Mouse (Mus musculus) kidney, adult 2 months (tissue): ENCODE measurements around the gene Prss8.

Experiments
- CTCF ChIP-seq: fragments of 200-500 bp; conservative IDR thresholded peaks from 2 replicates; pipeline ENCODE4 v1.5.1; 2011; ENCODE audit warnings: low read depth, mild to moderate bottlenecking, control low read depth, low read length, moderate library complexity, mixed read lengths; ENCODE audit not compliant: insufficient read depth, insufficient read length
- POLR2A ChIP-seq: fragments of 200-500 bp; IDR thresholded peaks from one replicate; pipeline ENCODE4 v1.6.1; 2011; ENCODE audit warnings: low read depth, low read length, control low read depth

DNA sequence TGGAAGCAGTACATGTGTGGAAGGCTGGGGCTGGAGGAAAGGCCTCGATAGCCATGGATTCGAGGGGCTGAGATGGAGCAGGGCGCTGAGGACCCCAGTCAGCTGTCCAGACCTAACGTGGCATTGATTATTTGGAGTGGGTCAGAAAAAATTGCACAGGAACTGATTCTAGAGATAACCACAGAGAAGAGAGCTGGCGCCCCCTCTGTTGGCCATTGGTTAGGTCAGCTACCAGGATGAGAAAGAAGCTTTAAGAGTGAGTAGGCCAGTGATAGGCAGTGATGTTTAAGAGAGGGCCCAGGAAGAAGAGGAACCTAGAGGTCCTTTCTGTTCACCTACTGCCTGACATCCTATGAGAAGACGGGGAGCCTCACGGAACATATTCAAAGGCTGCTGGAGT is 10.6 kb downstream of the Prss8 start:
- no peak; the same call in 1 of the 2 replicates for TF ChIP-seq CTCF
- no peak for TF ChIP-seq POLR2A
